Comparison of ENCODE assay signal across 20 mouse cellular contexts in the genomic region with DNA sequence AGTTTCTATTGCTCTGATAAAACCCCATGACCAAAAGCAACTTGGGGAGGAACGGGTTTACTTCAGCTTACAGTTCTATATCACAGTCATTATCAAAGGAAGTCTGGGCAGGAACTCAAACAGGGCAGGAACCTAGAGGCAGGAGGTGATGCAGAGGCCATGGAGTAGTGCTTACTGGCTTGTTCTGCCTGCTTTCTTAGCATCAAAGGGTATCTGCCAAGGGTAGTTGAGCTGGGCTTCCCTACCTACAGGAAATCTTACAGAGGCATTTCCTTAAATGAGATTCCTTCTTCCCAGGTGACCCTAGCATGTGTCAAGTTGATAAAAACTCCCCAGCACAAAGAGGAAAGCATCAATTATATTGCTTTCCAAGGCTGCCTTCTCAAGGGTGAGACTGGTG.
"Had no signal": no experiment of that assay in that cellular context is flagged by ENCODE, and none has a peak within 500 bp of the region (broad histone marks: within the 10 kb centered on the region; RNA-seq: fewer than 3 reads in every experiment).

No protein-coding gene starts in this region.

- H3K4me1 ChIP-seq: hindbrain, embryonic 13.5 days; hindbrain, embryonic 15.5 days had no signal

- H3K9ac ChIP-seq: forebrain, embryonic 15.5 days; forebrain, postnatal 0 days; heart, embryonic 12.5 days; hindbrain, embryonic 13.5 days; hindbrain, embryonic 15.5 days; limb, embryonic 13.5 days; limb, embryonic 15.5 days; liver, embryonic 12.5 days; liver, embryonic 14.5 days had no signal

- ATAC-seq: forebrain, embryonic 15.5 days; forebrain, postnatal 0 days; hindbrain, postnatal 0 days; intestine, embryonic 16.5 days; liver, embryonic 12.5 days had no signal

- H3K27me3 ChIP-seq: forebrain, embryonic 15.5 days; heart, embryonic 12.5 days; hindbrain, embryonic 13.5 days; hindbrain, embryonic 15.5 days; limb, embryonic 13.5 days; limb, embryonic 15.5 days; liver, embryonic 12.5 days had no signal

- DNase-seq: forebrain, postnatal 0 days; gastrocnemius, postnatal 14 days; gastrocnemius, postnatal 36 days; heart, adult 18-20 months; kidney, adult 18-20 months; layer of hippocampus, adult 9-11 months; layer of hippocampus, postnatal 36 days; left cerebral cortex, postnatal 4 days; lung, adult 18-20 months had no signal

- H3K4me2 ChIP-seq: forebrain, embryonic 15.5 days; heart, embryonic 12.5 days; hindbrain, embryonic 13.5 days; hindbrain, embryonic 15.5 days; limb, embryonic 13.5 days; limb, embryonic 15.5 days; liver, embryonic 12.5 days had no signal

- H3K9me3 ChIP-seq: forebrain, embryonic 15.5 days; heart, embryonic 10.5 days; heart, embryonic 12.5 days; hindbrain, embryonic 13.5 days; hindbrain, embryonic 15.5 days; limb, embryonic 13.5 days; limb, embryonic 15.5 days; liver, embryonic 12.5 days had no signal

- H3K27ac ChIP-seq: forebrain, embryonic 15.5 days; hindbrain, embryonic 13.5 days; hindbrain, embryonic 15.5 days; hindbrain, postnatal 0 days; limb, embryonic 13.5 days; limb, embryonic 15.5 days; liver, embryonic 12.5 days; liver, embryonic 14.5 days had no signal

- H3K4me3 ChIP-seq: forebrain, embryonic 15.5 days; heart, embryonic 10.5 days; heart, embryonic 12.5 days; hindbrain, embryonic 13.5 days; hindbrain, embryonic 15.5 days; limb, embryonic 13.5 days; limb, embryonic 15.5 days; liver, embryonic 12.5 days had no signal

- H3K36me3 ChIP-seq: forebrain, embryonic 15.5 days; heart, embryonic 10.5 days; hindbrain, embryonic 13.5 days; hindbrain, embryonic 15.5 days; limb, embryonic 13.5 days; limb, embryonic 15.5 days; liver, embryonic 12.5 days had no signal
